Mouse (Mus musculus) olfactory bulb, adult 2 months (tissue): ENCODE data around the gene Tssk4.

Experiments
- CTCF ChIP-seq: fragments of 200-500 bp; IDR thresholded peaks from 2 replicates; pipeline ENCODE4 v1.5.1; 2012; ENCODE audit warnings: low read depth, mild to moderate bottlenecking, low read length, moderate library complexity; ENCODE audit not compliant: insufficient read depth
- POLR2A ChIP-seq: fragments of 200-500 bp; IDR thresholded peaks from 2 replicates; pipeline ENCODE4 v1.6.1; 2012; ENCODE audit warnings: mild to moderate bottlenecking, low read depth, low read length, moderate library complexity; ENCODE audit not compliant: insufficient read depth

- no peak for TF ChIP-seq CTCF
- TF ChIP-seq POLR2A = no peak
Observed at GRCm38 (mm10) chr14:55658011-55658410, 8.0 kb downstream of the Tssk4 start.
